Mouse (Mus musculus) c-Kit-negative CD71-positive TER-119-positive erythroid progenitor cells, embryonic 14.5 days (primary cell): ENCODE data around the gene Mrpl37.

ENCODE experiments used
- DNase-seq: peaks from one replicate; pipeline ENCODE4 v3.0.0-alpha.2; 2013; ENCODE audit warnings: low read depth, low spot score

The Mrpl37 gene

GRCm38 (mm10) chr4:107067151-107067840 lies 628 bp upstream of the Mrpl37 start:
- no peak for DNase-seq

DNA sequence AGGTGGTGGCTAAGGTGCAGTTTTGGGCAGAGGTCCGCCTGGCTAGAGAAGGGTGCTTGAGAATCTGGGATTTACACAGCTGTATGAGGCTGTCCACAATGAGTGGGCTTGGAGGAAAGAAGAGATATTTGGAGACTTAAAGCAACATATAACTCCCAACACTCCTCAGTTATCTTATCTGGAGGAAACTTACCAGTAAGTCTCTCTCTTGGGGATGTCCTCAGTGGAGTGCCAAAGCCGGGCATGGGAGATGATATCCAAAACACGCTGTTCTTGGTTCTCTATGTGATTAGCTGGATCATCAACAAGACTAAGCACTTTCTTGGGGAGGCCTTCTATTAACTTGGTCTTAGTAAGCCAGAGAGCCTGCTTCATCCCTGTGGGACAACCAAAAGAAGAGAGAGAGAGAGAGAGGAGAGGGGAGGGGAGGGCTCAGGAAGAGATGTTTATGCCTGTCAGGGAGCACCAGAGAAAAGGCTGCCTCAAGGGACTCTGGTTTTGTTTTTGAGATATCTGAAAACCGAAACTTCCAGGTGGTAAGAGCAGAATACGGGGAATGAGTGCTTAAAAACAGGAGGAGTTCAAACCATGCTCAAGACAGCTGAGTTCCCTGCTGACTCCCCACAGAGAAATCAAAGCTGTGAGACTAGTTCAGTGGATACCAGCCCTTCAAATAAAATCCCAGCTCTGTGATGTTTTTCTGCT lies 2.1 kb downstream of the Mrpl37 start:
- no peak for DNase-seq

- DNase-seq, result no peak
Observed at GRCm38 (mm10) chr4:107063214-107063613, 3.5 kb downstream of the Mrpl37 start.

- DNase-seq, result no peak
Observed at GRCm38 (mm10) chr4:107061560-107061959, 5.1 kb downstream of the Mrpl37 start.

GRCm38 (mm10) chr4:107058781-107059180 lies 7.9 kb downstream of the Mrpl37 start:
- no peak for DNase-seq

DNA sequence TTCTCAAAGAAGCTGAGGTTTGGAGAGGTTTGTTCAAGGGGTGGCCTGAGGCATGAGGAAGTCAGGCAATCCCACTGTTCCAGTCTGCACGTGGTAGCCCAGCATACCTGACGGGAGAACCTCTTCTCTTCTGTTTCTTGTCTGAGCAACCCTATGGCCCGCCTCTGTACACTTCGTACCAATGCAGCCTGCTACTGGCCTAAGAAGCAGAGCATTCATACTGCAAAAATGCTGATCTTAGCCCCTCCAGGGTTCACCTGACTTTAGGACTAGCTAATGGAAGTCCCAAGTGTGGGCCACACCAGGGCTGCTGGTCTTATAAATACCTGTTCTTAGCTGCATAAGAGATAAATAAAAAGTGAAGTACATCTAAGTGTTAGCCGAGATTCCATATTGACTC lies 8.3 kb downstream of the Mrpl37 start:
- DNase-seq, result no peak

DNA sequence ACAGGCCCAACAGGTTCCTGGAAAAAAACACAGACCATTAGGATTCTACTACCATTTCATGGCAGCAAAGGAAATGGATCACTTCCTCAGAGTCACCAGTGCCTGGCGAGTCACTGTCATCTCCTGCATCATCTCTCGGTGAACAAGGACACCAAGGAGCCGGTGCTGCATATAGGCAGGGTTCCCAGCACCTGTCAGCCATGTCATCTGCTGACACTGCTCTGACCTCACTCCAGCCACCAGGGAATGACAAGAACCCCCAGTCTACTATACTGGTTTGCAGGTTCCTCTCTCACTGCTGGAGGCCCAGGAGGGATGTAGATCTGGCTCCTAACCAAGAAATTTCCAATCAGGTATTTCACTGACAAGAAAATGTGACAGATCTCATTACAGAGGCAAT lies 10.6 kb downstream of the Mrpl37 start:
- DNase-seq, result no peak

DNA sequence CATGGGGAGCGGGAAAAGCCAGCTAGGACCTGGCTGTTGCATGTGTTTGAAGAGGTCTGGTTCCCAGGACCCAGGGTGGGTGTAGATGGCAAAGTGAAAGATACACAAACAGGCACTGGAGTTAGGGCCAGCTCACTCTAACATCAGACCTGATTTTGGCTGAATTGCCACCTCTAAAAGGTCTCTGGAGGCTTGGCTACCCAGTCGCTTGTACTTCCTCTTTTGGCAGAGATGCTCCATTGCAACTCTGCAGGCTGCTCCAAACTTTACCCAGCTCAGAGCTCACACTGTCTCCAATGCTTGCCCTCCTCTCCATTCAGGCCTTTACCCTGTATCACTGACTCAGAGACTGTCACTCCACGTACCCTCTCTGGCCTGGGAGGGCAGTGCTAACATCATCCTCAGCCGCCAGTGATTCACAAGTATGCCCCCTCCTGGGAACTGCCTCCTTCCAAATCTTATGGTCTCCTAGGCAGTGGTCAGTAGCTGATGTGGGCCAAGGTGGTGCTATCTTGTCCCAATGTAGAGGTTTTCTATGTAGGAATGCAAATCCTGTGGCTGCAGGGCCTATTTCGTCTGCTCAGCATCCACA lies 13.6 kb downstream of the Mrpl37 start:
- DNase-seq, result no peak

GRCm38 (mm10) chr4:107051889-107052288 lies 14.8 kb downstream of the Mrpl37 start:
- DNase-seq, result no peak

- DNase-seq, result no peak
Observed at GRCm38 (mm10) chr4:107048568-107049162, 18.0 kb downstream of the Mrpl37 start.

- no peak for DNase-seq
Observed at GRCm38 (mm10) chr4:107047806-107048205, 18.9 kb downstream of the Mrpl37 start.

DNA sequence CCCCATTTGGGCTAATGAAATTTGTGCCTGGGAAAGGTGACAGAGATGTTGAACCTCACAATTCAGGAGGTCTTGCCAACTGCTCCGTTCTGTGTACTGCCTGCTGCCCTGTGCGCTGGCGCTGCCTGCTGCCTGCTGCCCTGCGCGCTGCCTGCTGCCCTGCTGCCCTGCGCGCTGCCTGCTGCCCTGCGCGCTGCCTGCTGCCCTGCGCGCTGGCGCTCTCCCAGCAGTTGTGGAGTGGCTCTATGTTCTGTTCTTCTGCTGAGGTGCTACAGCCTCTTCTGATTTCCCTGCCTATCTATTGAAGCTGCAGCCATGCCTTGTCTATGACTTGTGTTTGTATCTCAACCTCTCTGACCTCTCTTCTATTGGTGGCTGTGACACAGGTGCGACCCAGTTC lies 21.5 kb downstream of the Mrpl37 start:
- DNase-seq, result no peak

DNA sequence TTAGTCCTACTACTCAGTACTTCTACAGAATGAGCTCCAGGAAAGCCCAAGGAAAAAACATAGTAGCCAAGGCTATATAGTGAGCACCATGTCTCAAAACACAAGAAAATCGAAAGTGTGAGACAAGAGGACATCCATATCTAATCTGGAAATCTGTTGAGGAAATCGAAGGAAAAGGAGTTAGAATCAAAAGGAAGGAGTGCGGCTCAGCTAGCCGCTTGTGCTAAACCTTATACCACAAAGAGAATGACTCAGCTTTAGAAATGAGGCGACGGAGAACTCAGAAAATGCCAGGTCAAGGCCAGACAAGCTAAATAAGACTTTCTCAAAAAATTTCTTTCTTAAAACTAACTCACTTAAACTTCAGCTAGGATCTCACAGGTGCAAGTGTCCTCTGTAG lies 24.4 kb downstream of the Mrpl37 start:
- no peak for DNase-seq

GRCm38 (mm10) chr4:107039270-107039669 lies 27.4 kb downstream of the Mrpl37 start:
- no peak for DNase-seq

DNA sequence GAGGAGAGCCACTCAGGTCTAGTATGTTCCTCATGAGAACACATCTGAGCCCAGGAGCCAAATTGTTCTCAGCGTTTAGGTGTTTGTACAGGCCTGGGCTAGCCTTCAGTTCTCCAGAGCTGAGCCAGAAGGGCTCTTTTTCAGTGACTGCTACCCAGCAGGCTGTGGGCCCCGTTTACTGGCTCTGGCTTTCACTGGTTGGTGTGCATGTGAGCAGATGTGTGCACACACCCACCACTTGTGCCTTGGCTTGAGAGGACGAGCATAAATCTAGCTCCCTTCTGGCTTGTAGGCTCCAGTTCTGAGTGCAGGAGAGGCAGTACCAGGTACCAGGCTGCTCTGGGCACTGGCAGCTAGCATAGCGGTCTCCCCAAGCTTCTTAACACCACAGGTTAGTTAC lies 28.4 kb downstream of the Mrpl37 start:
- no peak for DNase-seq

GRCm38 (mm10) chr4:107036985-107037384 lies 29.7 kb downstream of the Mrpl37 start:
- no peak for DNase-seq

DNA sequence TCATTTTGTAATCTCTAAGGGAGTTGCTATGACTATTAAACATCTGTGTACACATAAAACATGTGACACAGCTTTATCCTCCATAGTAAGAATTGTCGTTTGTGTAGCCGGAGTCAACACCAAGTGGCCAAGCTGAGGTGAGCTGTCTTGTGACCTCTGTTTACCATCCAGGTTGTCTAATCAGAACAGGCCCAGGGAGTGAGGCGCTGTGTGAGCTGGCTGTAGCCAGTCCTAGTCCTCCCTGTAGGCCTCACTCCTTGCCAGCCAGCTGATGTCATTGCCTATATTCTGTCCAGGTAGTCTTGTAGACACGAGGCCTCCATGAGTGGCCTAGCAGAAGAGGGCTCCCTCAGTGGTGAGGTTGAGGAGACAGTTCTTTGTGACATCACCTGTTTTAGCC lies 31.0 kb downstream of the Mrpl37 start:
- no peak for DNase-seq

GRCm38 (mm10) chr4:107026451-107026850 lies 40.2 kb downstream of the Mrpl37 start:
- no peak for DNase-seq

DNA sequence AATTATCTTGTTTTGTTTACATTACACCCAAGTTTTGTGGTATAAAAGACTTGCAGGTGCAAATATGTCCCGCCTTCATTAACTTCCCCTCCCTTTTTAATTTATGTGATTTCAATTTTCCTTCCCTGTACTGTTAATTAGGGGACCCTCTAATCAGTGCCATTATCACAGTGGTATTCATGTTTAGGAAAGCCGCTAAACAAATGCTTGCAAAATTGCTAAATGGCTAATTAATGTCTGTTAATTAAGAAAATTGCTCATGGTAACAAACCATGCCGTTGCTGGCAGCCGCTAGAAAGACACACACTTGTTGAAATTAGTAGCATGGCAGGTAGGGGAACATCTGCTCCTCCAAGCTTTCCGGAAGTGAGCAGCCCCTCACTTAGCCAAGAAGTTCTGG lies 41.3 kb downstream of the Mrpl37 start:
- DNase-seq, result no peak

DNA sequence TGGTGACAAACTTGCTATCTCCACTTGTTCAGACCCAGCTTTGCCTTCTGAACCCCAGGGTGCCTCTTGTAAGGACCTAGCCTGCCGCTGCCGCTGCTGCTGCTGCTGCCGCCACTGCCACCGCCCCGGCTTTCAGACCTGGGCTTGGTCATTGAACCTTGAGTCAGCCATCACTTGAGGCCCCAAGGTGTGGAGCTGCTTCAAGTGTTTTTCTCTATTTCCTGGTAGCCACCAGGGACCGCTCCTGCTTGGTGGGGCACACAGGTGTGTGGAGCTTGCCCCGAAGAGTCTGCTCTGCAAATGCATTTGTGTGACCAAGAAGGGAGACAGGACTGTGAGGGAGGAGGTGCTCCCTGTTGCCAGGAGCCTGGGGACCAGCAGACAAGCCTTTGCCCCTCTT lies 41.8 kb downstream of the Mrpl37 start:
- no peak for DNase-seq

DNA sequence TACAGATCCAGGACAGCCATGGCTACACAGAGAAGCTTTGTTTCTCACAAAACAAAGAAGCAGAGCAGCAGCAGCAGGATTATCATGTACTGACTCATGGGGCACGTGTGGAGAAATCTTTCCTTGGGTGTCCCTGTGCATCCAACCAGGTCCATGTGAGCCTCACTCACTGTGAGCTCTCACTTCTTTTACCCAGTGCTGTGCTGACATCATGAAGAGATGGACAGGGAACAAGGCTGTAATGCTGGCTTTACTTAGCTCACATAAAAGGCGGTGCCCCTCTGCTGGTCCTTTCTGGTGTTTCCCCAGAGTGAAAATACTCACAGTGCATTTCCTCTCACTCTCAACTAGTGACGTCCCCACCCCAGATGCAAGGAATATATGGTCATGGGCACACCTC lies 45.2 kb downstream of the Mrpl37 start:
- no peak for DNase-seq

DNA sequence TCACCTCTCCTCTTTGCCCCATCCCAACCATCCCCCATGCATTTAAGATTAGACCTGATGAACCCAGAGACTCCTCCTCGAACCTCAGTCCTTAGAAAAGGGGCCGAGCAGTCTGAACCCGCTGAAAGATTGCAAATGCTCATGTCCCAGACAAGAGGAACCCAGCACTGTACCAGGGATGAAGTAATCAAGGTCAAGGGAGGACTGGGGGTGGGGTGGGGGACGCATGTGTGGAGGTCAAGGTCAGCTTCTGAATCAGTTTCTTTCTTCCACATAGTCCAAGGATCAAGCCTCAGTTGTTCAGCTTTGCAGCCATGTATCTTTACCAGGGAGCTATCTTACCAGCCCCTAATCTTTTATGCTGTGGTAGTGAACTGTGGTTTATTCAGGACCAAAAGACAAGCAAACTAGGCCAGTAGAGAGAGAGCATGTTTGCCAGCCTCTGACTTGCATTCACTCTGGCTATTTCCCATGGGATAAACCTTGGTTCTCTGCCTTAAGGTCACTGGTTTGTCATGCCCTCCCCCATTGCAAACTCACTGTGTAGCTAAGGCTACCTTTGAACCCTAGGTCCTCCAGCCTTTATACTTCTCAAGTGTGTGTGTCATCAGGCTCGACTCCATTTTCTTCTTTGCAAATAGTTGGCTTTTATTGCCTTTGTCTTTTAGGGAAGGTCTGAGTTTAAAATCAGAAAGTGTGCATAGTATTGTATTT lies 46.2 kb downstream of the Mrpl37 start:
- no peak for DNase-seq
